Mouse (Mus musculus) embryonic facial prominence, embryonic 12.5 days (tissue): ENCODE results near the gene Fgf16. TPM values are rescaled to one million over a fixed set of nuclear protein-coding genes. Genes with fewer than 3 reads are reported as not detected.
A peak's percentile ranks its signal among the peaks of the same experiment; 100 is the strongest.

ENCODE experiments used
- ATAC-seq: fragments of 200-750 bp; cut with Nextera tagmentation; 2 replicates; pipeline ENCODE4 v1.8.0; 2017; ENCODE audit not compliant: insufficient number of reproducible peaks, insufficient read depth, low FRiP score, low TSS enrichment
- H3K27ac ChIP-seq: fragments of 300-500 bp; sonication (generic); 2 replicates; pipeline ENCODE4 v1.5.1; 2016; ENCODE audit warnings: mild to moderate bottlenecking
- H3K27me3 ChIP-seq: fragments of 300-500 bp; sonication (generic); 2 replicates; pipeline ENCODE4 v1.6.1; 2016; ENCODE audit warnings: mild to moderate bottlenecking, moderate library complexity
- H3K36me3 ChIP-seq: fragments of 300-500 bp; sonication (generic); 2 replicates; pipeline ENCODE4 v1.6.1; 2016; ENCODE audit warnings: mild to moderate bottlenecking
- H3K4me1 ChIP-seq: fragments of 300-500 bp; sonication (generic); 2 replicates; pipeline ENCODE4 v1.6.1; 2016
- H3K4me2 ChIP-seq: fragments of 300-500 bp; sonication (generic); replicated peaks from 2 replicates; pipeline ENCODE4 v1.6.1; 2016; ENCODE audit warnings: mild to moderate bottlenecking, moderate library complexity
- H3K4me3 ChIP-seq: fragments of 300-500 bp; sonication (generic); 2 replicates; pipeline ENCODE4 v1.5.1; 2016; ENCODE audit warnings: mild to moderate bottlenecking
- H3K9ac ChIP-seq: fragments of 300-500 bp; sonication (generic); 2 replicates; pipeline ENCODE4 v1.6.1; 2016; ENCODE audit warnings: mild to moderate bottlenecking, moderate library complexity
- H3K9me3 ChIP-seq: fragments of 300-500 bp; sonication (generic); 2 replicates; pipeline ENCODE4 v1.6.1; 2016; ENCODE audit warnings: mild to moderate bottlenecking, moderate library complexity
- WGBS: fragments of 180-500 bp; shearing (Covaris S2); methylation state at CpG from one replicate; pipeline ENCODE4 v1.1.7; 2016; 5-methylcytosine and 5-hydroxymethylcytosine counted together
- polyA plus RNA-seq: library from polyadenylated mRNA; unstranded; fragments of >200 nt; fragmentation: Nextera tagmentation; extraction: Ambion mirVana; gene quantifications from 2 replicates; pipeline ENCODE4 v1.2.1, GENCODE M21; 2016

Fgf16 gene
- polyA plus RNA-seq, 1 experiment from 2014 or later = 0.92 TPM

- no peaks in the 10 kb centered on the region for H3K4me1 ChIP-seq
- H3K9me3 ChIP-seq = no peaks in the 10 kb centered on the region
- H3K27ac ChIP-seq = no peak overlapping the region
- no peak overlapping the region for H3K9ac ChIP-seq
- H3K36me3 ChIP-seq = no peaks in the 10 kb centered on the region
- H3K27me3 ChIP-seq = peaks cover 37% of the 10 kb centered on the region
- H3K4me3 ChIP-seq = no peak overlapping the region
- no peak for ATAC-seq
- no peak overlapping the region for H3K4me2 ChIP-seq
- WGBS = 71% methylated on average over 3 of the region's 3 CpGs
These were observed 3.9 kb downstream of the Fgf16 start for GRCm38 (mm10) chrX:105767932-105768331.

- Histone ChIP-seq H3K9me3 (no peaks in the 10 kb centered on the region), H3K4me3 (no peak overlapping the region), H3K27me3 (0 out of 2 replicates have a peak, but pooled peaks cover 3% of the 10 kb centered on the region), H3K36me3 (no peaks in the 10 kb centered on the region), H3K4me1 (no peaks in the 10 kb centered on the region), H3K27ac (no peak overlapping the region), H3K9ac (no peak overlapping the region), H3K4me2 (no peak overlapping the region)
- no peak for ATAC-seq
- 87% methylated on average over 5 of the region's 5 CpGs for WGBS
These were observed 9.2 kb downstream of the Fgf16 start for GRCm38 (mm10) chrX:105773281-105773680.

- Histone ChIP-seq H3K4me2 (no peak overlapping the region), H3K4me1 (no peaks in the 10 kb centered on the region), H3K36me3 (no peaks in the 10 kb centered on the region), H3K9ac (no peak overlapping the region), H3K9me3 (no peaks in the 10 kb centered on the region), H3K27me3 (peaks cover 3% of the 10 kb centered on the region; the same call in 1 of the 2 replicates), H3K4me3 (no peak overlapping the region), H3K27ac (0 out of 2 replicates have a peak overlapping the region, but pooled peaks have one; percentile 1)
- ATAC-seq = peak; percentile 60
- 44% methylated on average over 8 of the region's 8 CpGs for WGBS
These were observed 30.8 kb downstream of the Fgf16 start for GRCm38 (mm10) chrX:105794806-105795403.

- Histone ChIP-seq H3K27me3 (no peaks in the 10 kb centered on the region), H3K9ac (no peak overlapping the region), H3K9me3 (no peaks in the 10 kb centered on the region), H3K27ac (no peak overlapping the region), H3K4me2 (no peak overlapping the region), H3K36me3 (0 out of 2 replicates have a peak, but pooled peaks cover 3% of the 10 kb centered on the region), H3K4me1 (no peaks in the 10 kb centered on the region), H3K4me3 (no peak overlapping the region)
- WGBS = 85% methylated on average over 5 of the region's 5 CpGs
- no peak for ATAC-seq
These were observed 60.4 kb downstream of the Fgf16 start for GRCm38 (mm10) chrX:105824462-105824861.

Other genes starting within 250 kb of the Fgf16 start
- gene Atrx, start 165.1 kb downstream of the Fgf16 start, polyA plus RNA-seq = 239 and 250 TPM in 2 replicates
- gene Magt1, start 247.6 kb downstream of the Fgf16 start, polyA plus RNA-seq = 59.6 and 64.9 TPM in 2 replicates